Mouse (Mus musculus) kidney, adult 2 months (tissue): ENCODE results near the gene Micall1.

Source experiments
- CTCF ChIP-seq: fragments of 200-500 bp; conservative IDR thresholded peaks from 2 replicates; pipeline ENCODE4 v1.5.1; 2011; ENCODE audit warnings: low read depth, mild to moderate bottlenecking, control low read depth, low read length, moderate library complexity, mixed read lengths; ENCODE audit not compliant: insufficient read depth, insufficient read length
- POLR2A ChIP-seq: fragments of 200-500 bp; IDR thresholded peaks from one replicate; pipeline ENCODE4 v1.6.1; 2011; ENCODE audit warnings: low read depth, low read length, control low read depth

DNA sequence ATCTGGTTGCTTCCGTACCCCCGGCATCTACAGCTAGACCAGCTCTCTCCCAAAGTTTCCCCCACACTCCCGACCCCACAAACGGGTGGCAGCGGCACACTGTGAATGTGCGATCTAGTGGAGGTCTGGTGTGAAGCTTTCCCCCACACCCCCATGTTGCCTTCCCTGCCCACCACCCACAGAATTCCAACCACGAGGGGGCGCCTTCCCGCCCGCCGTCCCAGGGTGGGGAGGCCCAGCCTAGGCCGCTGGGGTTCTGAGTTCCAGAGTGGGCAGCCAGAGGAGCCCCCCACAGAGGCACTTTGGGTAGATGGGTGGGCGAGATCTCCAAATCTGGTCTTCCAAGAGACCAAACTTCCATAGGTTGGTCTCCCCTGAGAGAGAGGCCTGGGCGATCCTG is 54.1 kb downstream of the Micall1 start:
- TF ChIP-seq CTCF, result no peak
- TF ChIP-seq POLR2A, result no peak
